Mouse (Mus musculus): ENCODE measurements around the gene Nbas.

The Nbas gene

DNA sequence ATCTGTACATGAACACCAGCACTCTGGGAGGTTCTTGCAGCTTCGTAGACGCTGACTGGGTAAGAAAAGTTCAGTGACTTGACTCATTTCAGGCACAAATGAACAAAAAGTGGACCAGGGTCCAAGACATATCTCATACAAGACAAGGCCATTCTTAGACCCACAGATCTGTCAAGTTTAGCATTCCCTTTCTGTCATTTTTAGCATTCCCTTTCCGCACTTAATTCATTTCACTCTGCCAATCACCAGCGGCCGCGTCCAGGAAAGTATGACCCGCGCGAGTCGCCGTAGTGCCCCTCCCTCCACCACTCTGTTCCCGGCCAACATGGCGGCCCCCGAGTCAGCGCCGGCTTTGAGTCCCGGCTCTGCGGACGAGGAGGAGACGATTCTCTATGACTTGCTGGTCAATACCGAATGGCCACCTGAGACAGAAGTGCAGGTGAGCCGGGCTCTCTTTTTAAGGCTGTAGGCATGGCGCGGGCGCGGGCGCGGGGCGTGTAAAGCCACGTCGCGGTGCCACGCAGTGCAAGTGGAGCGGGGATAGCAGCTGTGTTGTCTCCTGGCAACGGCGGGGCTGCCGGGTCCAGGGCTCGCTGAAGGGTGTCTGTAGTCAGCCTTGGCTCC lies at the start of gene Nbas:
Nbas (plus strand) TSS at position 308 of the 624 bp plus-strand sequence.
- DNase-seq (ENCODE audit: low read depth): peak; percentile 62

- DNase-seq (ENCODE audit: low read depth): no peak
Observed at GRCm38 (mm10) chr12:13242453-13242852, 26.5 kb upstream of the Nbas start.

DNA sequence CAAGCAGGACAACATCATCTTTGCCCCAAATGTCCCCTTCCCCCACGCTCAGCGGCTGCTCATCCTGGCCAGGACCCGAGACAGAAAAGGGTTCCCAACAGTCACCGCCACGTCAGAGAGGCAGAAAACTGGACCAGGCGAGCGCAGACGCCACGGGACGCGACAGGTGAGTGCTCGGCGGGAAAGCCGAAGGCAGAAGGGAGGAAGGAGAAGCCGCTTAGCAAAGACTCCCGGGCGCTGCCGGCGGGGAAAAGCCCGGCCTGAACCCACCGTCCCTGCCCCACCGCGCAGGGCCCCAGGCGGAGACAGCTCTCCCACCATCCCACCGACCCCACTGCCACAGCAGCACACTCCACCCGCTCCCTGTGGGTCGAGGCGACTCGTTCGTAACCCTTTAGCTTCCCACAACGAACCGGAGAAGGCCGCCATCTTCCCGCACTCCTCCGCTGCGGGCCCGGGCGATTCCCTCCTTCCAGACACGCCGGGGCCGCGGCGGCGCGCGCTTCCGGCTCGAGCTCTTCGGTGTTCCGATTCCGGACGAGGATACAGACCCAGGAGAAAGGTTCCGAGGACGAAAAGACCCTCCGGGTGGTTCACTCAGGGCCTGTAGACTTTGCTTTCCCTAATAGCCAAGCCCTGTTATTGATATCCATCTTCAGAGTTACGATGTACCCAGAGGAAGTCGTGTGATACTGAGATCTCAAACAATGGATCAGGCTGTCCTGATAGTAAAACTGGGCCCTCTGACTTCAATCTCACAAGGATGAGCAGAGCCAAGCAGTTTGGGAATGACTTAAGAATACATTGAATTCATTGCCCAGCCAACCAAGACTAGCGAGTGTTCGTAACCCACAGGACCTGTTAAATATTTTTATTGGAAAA lies 20.0 kb upstream of the Nbas start, which contains the start of gene Ddx1:
Ddx1 (minus strand) TSS at position 523 of the 882 bp plus-strand sequence.
- peak; percentile 75 for DNase-seq (ENCODE audit: low read depth)

DNA sequence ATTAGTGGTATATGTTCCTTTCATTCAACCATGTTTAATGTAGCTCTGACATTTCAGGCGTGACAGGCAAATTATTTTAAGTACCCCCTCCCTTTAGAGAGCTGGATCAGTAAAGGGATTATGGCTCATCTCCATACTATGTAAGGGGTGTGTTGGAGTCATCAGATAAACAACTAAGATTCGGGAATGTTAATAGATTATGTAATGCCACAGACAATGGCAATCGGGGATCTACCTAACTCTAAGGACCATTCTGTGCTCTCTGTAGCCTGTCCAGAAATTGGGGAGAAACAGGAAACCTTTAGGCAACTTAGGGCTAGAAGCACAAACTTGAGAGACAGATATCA lies 19.4 kb upstream of the Nbas start:
- no peak for DNase-seq (ENCODE audit: low read depth)

DNA sequence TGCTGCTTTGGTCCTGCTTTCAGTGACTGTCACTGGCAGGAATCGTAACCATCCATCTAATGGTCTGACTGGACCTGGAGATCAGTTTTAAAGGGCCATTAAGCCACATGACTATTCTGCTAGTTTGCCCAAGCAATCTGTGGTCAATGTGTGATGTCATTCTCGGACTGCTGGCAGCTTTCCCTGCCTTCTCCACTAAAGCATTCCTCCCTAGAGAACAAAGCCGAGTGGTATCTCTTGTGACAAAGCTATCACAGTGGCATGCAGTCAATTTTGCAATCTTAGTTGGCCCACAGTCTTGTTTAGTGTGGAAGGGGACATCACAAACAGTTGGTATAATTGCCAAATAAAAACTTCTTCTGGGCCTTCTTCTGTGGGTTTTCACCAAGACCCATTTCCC lies 13.9 kb upstream of the Nbas start:
- DNase-seq (ENCODE audit: low read depth): no peak

DNA sequence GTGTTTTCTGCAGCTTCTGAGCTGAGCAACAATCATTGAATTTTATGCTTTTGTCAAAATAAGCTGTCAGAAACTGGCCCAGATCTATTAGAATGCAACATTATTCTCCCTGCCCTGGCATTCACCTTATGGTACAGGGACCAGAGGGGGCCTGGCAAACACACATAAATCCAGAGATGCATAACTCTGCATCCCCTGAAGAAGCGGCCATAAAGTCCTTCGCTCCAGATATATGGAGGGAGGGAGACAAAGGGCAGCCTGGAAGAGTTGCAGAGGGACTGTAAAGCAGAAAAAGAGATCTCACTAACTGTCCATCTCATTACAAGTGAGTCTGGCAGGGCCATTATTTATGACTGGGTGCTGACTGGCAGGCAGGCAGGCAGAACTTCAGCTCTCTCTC lies 13.2 kb upstream of the Nbas start:
- DNase-seq (ENCODE audit: low read depth): no peak

- no peak for DNase-seq (ENCODE audit: low read depth)
Observed at GRCm38 (mm10) chr12:13268412-13268811, 521 bp upstream of the Nbas start.

- DNase-seq (ENCODE audit: low read depth): no peak
Observed at GRCm38 (mm10) chr12:13269570-13270390, 847 bp downstream of the Nbas start.

DNA sequence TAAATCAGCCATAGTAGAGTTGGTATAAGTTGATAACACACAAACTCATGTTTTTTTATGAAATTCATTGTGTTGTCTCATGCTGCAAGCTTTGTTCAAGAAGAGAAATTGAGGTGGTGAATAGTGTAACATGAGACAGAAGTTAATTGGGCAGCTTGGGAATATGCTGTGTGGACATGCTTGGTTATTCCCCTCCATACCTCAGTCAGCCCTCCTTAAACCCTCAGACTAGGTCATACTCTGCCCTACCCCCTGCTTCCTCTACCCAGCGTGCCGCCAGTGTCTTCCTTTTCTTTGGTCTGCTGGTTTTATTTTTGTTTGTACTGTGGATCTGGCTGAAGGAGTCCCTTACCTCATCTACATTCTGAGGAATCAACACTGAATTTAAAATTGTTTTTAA lies 22.5 kb downstream of the Nbas start:
- no peak for DNase-seq (ENCODE audit: low read depth)

DNA sequence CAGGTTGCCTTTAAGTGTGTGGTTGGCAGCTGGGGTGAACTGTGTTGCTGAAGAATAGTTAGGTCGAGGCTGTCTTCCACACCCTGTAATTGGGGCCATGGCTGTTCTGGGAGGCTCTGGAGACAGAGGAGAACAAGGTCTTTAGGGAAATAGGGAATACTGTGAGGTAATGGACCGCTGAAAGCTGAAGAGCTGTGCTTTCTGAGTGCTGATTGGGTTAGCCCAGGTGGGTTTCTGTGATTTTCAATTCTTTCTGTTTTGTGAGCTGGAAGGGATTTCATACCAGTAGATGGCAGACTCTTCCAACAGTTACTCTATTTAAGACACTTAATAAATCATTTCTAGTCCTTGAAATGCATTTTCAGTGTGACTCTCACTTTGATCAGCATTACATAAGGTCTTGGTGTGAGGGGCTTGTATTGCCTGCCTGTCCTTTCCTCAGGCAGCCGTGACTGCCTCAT lies 24.5 kb downstream of the Nbas start:
- no peak for DNase-seq (ENCODE audit: low read depth)

DNA sequence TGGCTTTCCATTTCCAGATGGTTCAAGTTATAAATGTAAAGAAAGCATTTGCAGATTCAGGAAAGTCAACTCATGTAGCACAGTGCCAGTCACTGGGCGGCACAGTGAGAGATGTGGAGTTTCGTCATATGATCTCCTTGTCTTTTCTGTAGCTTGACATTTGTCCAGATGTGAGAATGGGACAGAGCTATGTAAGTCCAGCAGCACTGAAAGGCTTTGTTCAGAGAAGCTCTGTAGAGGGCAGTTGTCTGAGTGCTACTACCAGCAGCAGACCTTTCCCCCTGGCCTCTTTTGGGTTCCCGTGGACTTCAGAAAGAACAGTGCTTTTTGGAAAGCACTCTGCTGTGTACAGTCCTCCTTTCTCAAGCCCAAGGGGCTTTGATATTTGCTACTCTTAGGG lies 34.1 kb downstream of the Nbas start:
- DNase-seq (ENCODE audit: low read depth): no peak

GRCm38 (mm10) chr12:13313966-13314365 lies 45.0 kb downstream of the Nbas start:
- DNase-seq (ENCODE audit: low read depth): no peak

GRCm38 (mm10) chr12:13314384-13314783 lies 45.5 kb downstream of the Nbas start:
- no peak for DNase-seq (ENCODE audit: low read depth)

DNA sequence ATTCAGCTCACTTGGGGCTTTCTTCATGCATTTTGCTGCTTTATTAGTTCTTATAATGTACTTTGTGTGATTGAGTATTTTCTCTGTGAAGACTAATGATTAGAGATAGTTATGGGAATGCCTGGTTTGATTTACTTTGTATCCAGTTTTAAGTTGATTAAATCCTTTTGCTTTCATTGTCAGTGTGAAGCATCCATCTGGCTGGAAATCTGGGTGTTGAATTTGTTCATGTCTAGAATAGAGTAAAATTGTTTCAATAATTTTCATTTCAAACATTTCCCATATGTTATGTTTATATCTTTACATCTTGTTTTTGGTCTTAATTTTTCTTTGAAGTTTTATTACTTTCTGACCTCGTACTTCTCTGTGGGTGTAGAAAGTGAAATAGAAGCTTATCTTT lies 46.1 kb downstream of the Nbas start:
- DNase-seq (ENCODE audit: low read depth): no peak

DNA sequence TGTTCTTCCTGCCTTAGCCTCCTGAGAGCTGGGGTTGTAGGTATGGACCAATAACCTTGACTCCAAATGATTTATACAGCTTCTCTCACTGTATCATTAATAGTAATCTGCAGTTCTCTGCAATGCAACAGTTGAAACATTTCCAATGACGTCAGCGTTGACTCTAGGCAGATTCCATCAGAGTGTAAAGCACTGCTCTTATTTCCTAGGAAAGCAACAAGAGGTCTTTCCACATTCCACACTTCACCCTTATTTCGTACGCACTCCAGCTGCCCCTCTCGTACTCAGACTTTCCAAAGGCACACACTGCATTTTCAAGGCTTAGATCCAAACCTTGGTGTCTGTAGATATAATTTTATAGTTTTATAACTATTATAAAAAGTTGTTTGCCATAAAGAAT lies 73.6 kb downstream of the Nbas start:
- DNase-seq (ENCODE audit: low read depth): no peak

DNA sequence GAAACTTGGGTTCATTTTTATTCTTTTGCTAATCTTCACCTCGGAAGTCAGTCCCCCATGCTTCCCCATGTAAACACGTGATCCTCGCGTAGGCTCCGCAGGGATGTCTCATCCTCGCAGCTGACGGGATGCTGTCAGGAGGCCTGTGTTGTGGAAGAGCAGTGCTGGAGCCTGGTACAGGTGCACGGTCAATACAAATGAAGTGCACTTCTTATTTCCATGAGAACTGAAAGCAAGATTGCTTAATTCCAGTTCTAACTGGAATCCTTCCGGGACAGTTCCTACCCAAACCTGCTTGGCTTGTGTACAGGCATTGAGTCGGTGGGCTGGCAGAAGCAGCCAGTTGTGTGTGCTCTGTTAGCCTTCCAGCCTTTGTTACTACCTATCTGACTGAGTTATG lies 87.3 kb downstream of the Nbas start:
- DNase-seq (ENCODE audit: low read depth): no peak

- DNase-seq (ENCODE audit: low read depth): no peak
Observed at GRCm38 (mm10) chr12:13356769-13357168, 87.8 kb downstream of the Nbas start.

DNA sequence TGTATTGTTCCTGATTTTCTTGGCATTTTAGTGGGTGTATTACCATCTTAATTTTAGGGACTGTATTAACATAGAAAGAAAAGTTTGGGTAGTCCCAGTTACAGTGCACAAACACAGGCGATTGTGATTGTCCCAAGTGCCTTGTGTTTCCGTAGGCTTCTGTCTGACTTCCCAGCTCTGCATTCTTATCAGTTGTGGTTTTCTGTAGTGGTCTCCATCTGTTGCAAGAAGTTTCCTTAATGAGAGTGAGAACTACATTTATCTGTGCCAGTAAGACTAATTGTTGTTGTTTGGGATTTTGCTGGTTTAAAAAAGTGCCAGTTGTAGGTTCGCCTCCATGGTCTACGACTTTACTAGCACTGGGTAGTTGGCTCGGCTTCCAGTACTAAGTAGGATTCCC lies 88.3 kb downstream of the Nbas start:
- DNase-seq (ENCODE audit: low read depth): no peak

DNA sequence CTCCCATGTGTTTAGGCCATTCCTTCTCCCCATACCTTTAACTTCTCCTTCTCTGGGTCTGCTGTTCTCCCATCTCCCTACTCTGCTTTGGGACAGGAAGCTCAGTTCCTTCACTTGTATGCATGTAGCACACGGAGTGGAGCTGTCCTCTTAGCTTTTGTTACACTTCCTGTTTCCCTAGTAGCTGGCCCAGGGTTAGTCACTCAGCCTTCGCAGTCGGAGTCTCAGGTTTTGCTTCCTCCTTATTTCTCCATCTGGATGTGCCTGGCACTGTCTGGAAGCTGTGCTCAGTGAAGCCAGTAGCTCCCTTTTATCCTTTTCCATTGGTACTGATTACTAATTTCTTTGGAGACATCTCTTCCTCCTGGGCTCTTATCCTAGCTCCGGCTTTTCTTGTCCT lies 89.9 kb downstream of the Nbas start:
- no peak for DNase-seq (ENCODE audit: low read depth)

DNA sequence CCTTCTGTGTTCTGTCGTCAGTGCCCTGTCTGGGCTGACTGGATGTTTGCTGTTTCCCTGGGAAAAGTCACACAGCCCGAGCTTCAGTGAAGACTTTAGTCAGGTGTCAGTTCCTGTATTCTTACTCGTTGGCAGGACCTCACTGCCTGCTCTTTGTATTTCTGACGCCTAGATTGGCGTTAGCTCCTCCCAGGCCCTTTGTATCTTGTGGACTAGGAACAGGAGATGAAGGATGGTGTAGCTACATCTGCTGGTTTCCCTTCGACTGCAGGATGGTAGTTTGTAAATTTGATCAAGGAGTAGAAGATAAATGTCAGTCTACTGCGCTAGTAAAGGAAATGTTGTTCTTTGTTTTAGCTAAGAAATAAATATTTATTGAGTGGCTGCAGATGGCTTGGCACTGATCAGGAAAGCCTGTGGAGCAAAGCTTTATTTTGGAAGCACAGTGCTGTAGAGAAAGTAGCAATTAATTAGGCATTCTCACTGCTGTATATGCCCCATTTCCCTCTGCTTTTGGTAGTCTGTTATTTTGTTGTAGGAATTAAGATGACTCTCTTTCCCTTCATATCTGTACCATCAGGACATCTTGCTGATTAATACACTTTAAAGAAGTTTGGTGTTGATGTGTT lies 91.4 kb downstream of the Nbas start:
- DNase-seq (ENCODE audit: low read depth): no peak

- DNase-seq (ENCODE audit: low read depth): no peak
Observed at GRCm38 (mm10) chr12:13381580-13381979, 112.6 kb downstream of the Nbas start.

DNA sequence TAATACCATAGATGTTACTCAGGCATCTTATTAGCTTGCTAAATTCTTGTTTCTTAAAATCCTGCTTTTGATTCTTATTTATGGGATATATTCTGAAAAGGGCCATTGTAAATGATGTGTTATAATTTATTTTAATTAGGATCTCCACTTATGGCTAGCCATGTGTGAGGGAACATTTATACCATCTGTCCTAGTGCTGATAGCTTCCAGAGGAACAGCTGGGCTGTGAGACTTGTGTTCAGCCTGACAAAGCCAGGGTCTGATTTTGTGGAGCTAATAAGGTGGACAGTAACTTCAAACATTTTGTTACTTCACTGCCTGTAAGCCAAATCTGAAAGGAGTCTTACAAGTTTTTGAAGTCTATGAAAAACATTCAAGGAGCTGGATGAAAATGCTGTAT lies 113.1 kb downstream of the Nbas start:
- no peak for DNase-seq (ENCODE audit: low read depth)

Measured in c-Kit-positive CD71-positive TER-119-negative erythroid progenitor cells, embryonic 14.5 days (primary cell).